Mouse (Mus musculus) heart, embryonic 11.5 days (tissue): ENCODE measurements at regions not wholly inside any gene's neighbourhood (a gene's known extent, or its start where the extent isn't known, plus 50 kb on each side); places are given as distances from the start of the nearest gene placed in this dataset.

ENCODE experiments used
- ATAC-seq: fragments of 200-750 bp; cut with Nextera tagmentation; replicated peaks from 2 replicates; pipeline ENCODE4 v1.8.0; 2017; ENCODE audit warnings: moderate library complexity; ENCODE audit not compliant: insufficient number of reproducible peaks, low FRiP score, low TSS enrichment
- H3K27ac ChIP-seq: fragments of 300-500 bp; sonication (generic); 2 replicates; pipeline ENCODE4 v1.5.1; 2014; ENCODE audit warnings: mild to moderate bottlenecking, low read depth, low read length
- H3K27me3 ChIP-seq: fragments of 300-500 bp; sonication (generic); 2 replicates; pipeline ENCODE4 v1.6.1; 2014; ENCODE audit warnings: mild to moderate bottlenecking, low read length, mixed read lengths; ENCODE audit not compliant: control insufficient read depth, insufficient read depth
- H3K36me3 ChIP-seq: fragments of 300-500 bp; sonication (generic); 2 replicates; pipeline ENCODE4 v1.6.1; 2014; ENCODE audit warnings: mild to moderate bottlenecking, low read length, moderate library complexity, mixed read lengths; ENCODE audit not compliant: control insufficient read depth, insufficient read depth
- H3K4me1 ChIP-seq: fragments of 300-500 bp; sonication (generic); 2 replicates; pipeline ENCODE4 v1.6.1; 2014; ENCODE audit warnings: low read length; ENCODE audit not compliant: control insufficient read depth, insufficient read depth
- H3K4me2 ChIP-seq: fragments of 300-500 bp; sonication (generic); 2 replicates; pipeline ENCODE4 v1.6.1; 2014; ENCODE audit warnings: mild to moderate bottlenecking, moderate library complexity
- H3K4me3 ChIP-seq: fragments of 300-500 bp; sonication (generic); 2 replicates; pipeline ENCODE4 v1.5.1; 2014; ENCODE audit warnings: low read depth, low read length
- H3K9ac ChIP-seq: fragments of 300-500 bp; sonication (generic); 2 replicates; pipeline ENCODE4 v1.6.1; 2014; ENCODE audit warnings: mild to moderate bottlenecking, low read depth, low read length, moderate library complexity
- H3K9me3 ChIP-seq: fragments of 300-500 bp; sonication (generic); replicated peaks from 2 replicates; pipeline ENCODE4 v1.6.1; 2016; ENCODE audit warnings: low read length; ENCODE audit not compliant: control insufficient read depth
- WGBS: fragments of 180-500 bp; shearing (Covaris S2); extraction: QIAGEN DNeasy Blood & Tissue Kit; methylation state at CpG from one replicate; pipeline ENCODE4 v1.1.7; 2014; ENCODE audit not compliant: insufficient replicate concordance; 5-methylcytosine and 5-hydroxymethylcytosine counted together

DNA sequence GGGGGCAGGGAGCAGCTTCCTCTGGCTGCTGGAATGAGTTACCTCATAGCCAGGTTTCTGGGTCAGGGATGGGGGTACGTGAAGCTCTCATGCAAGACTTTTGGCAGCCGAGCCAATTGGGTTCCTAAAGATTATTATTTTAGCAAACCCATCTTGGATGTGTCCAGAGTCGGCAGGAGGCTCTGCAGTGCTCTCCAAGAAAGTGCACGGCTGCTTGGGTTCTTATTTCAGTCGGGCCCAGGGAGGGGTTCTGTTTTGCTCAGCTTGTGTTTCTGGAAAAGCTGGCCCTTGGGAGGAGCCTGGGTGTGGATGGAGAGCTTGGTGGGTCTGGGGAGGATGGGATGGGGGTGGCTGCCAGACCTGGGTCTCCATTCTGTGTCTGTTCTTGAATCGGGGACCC is 70.8 kb downstream of the Gm26897 start:
- H3K27ac ChIP-seq: no peak overlapping the region
- H3K27me3 ChIP-seq: no peaks in the 10 kb centered on the region
- H3K4me1 ChIP-seq: no peaks in the 10 kb centered on the region
- no peak overlapping the region for H3K4me3 ChIP-seq
- no peak for ATAC-seq
- no peak overlapping the region for H3K4me2 ChIP-seq
- WGBS: 77% methylated on average over 6 of the region's 6 CpGs
- H3K36me3 ChIP-seq: no peaks in the 10 kb centered on the region
- no peak overlapping the region for H3K9ac ChIP-seq
- H3K9me3 ChIP-seq: no peaks in the 10 kb centered on the region

DNA sequence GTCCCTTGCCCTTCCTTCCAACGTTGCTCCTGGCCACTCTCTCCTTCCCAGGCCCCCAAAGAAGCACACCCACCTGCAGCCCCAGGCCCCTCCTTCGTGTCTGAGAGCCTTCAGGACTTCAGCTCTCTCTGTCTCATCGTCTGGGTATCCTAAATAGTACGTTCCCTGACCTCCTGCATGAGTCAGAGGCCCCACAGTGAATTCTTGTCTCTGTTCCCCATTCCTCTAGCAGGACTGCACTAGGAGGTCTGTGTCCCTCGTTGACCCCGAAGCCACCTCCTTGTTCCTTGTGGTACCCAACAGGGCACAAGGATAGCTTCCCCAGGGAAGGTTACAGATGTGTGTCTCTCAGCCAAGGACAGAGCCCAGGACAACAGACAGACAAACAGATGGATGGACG is 71.4 kb downstream of the Gm26897 start:
- ATAC-seq: no peak
- H3K9ac ChIP-seq: no peak overlapping the region
- H3K27me3 ChIP-seq: no peaks in the 10 kb centered on the region
- 57% methylated on average over 7 of the region's 7 CpGs for WGBS
- H3K4me3 ChIP-seq: no peak overlapping the region
- no peaks in the 10 kb centered on the region for H3K36me3 ChIP-seq
- H3K4me2 ChIP-seq: no peak overlapping the region
- no peaks in the 10 kb centered on the region for H3K9me3 ChIP-seq
- H3K4me1 ChIP-seq: peaks cover under 1% of the 10 kb centered on the region; the same call in 1 of the 2 replicates
- no peak overlapping the region for H3K27ac ChIP-seq

DNA sequence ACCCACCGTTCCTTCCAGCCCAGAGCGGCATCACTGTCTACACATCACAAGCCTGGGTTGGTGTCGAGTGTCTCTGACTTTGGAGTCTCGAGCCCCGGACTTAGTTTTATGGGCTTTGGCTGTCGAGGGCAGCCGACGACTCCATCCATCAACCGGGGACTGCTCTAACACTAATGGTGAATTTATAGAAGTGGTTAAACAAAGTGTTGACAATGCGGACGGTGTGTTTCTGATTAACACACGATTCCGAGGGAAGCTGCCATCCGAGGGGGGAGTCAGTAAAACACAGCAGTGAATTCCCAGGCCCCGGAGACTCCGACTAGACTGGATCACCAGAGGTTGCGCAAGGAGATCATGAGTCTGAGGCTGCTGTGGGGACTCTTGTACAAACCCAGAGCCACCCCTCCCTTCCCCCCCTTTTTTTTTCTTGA is 72.1 kb downstream of the Gm26897 start:
- Histone ChIP-seq H3K4me1 (peaks cover 3% of the 10 kb centered on the region; the same call in 1 of the 2 replicates), H3K27ac (no peak overlapping the region), H3K9me3 (no peaks in the 10 kb centered on the region), H3K27me3 (no peaks in the 10 kb centered on the region), H3K4me3 (no peak overlapping the region), H3K9ac (no peak overlapping the region), H3K36me3 (no peaks in the 10 kb centered on the region), H3K4me2 (no peak overlapping the region)
- ATAC-seq: no peak
- 28% methylated on average over 17 of the region's 17 CpGs for WGBS

DNA sequence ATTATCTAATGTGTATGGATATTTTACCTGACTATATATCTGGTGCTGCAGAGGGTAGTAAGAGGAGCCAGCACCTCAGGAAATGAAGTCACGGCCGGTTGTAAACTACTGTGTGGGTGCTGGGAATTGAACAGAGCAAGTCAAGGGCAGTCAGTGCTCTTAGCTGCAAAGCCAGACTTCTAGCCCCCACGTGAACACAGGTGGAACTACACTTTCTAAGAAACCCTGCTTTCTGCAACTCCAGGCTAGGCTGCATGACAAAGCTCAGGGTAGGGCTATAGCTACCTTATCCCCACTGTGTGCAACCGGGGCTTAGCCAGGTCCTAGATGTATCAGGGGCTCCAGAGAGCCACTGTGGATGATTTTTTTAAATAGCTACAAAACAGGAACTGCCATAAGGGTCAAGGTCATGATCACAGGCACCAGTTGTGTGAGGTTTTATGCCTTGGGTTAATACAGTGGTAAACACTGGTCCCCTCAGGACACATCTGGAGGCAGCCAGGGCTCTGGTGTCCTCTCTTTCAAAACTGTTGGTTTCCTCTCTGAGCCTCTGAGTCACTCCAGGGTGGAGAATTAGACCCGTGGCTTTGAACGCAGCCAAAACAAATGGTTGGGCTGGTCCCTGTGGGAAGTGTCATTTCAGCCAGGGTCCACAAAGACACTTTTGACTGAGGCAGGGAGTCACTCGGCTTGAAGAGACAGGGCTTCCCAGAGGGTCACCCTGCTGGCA is 76.5 kb downstream of the Gm26897 start:
- Histone ChIP-seq H3K4me3 (no peak overlapping the region), H3K36me3 (no peaks in the 10 kb centered on the region), H3K27me3 (peaks cover 2% of the 10 kb centered on the region; the same call in 1 of the 2 replicates), H3K4me2 (no peak overlapping the region), H3K4me1 (peaks cover 3% of the 10 kb centered on the region; the same call in 1 of the 2 replicates), H3K9me3 (no peaks in the 10 kb centered on the region), H3K9ac (no peak overlapping the region), H3K27ac (no peak overlapping the region)
- ATAC-seq: no peak
- WGBS: 27% methylated on average over 7 of the region's 7 CpGs

DNA sequence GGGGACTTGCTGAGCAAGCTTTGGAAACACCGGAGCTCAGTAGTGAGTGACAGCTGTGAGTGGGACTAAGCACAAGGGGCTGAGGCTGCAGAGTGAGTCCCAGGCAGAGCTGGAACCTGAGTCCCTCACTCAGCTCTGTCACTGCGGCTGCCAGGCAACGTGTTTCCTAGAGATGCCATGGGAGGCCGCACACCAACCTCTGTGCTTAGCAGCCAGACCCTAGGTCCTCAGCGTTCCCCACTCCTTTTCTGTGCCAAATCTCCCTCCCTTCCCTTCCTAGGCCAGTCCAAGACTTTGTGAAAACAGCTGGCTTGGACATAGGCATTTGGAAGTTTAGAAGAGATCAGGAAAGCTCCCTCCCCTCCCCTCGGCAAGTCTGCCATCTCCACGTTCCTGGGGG is 78.9 kb downstream of the Gm26897 start:
- H3K36me3 ChIP-seq: no peaks in the 10 kb centered on the region
- no peaks in the 10 kb centered on the region for H3K9me3 ChIP-seq
- no peak overlapping the region for H3K9ac ChIP-seq
- no peak overlapping the region for H3K4me2 ChIP-seq
- no peak overlapping the region for H3K4me3 ChIP-seq
- no peak for ATAC-seq
- peaks cover 3% of the 10 kb centered on the region; the same call in 1 of the 2 replicates for H3K4me1 ChIP-seq
- no peak overlapping the region for H3K27ac ChIP-seq
- peaks cover 2% of the 10 kb centered on the region; the same call in 1 of the 2 replicates for H3K27me3 ChIP-seq
- WGBS: 54% methylated on average over 7 of the region's 7 CpGs

DNA sequence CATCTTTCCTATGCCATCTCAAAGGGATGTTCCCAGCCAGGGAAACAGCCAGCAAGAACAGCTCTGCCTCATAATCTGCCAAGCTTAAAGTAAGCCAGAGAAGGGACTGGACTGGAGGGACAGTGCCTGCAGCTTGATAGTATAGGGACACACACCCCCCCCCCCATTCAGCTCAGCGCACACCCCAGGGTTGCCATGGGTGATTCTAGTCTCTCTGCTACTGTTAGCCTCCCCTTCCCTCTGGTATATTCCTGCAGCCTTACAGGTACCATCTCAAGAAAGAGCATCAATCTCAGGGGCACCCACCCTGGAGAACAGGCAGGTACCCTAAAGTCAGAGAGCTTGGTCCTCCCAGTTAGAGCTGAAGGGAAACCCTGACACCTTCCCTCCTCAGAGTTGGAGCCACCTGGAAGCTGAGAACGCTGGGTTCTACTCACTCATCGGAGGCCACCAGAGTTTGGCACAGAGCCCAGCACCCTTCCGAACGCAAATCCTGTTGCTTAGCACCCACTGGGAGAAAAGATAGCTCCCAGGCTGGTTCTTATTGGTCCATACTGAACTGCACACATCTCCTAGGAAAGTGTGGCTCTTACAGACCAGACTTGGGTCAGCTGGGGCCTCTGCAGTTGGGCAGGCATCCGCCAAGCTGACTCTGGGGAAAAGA is 79.5 kb downstream of the Gm26897 start:
- ATAC-seq: no peak
- H3K27ac ChIP-seq: no peak overlapping the region
- no peaks in the 10 kb centered on the region for H3K9me3 ChIP-seq
- WGBS: 67% methylated on average over 6 of the region's 6 CpGs
- peaks cover 3% of the 10 kb centered on the region; the same call in 1 of the 2 replicates for H3K4me1 ChIP-seq
- H3K4me3 ChIP-seq: no peak overlapping the region
- peaks cover 2% of the 10 kb centered on the region; the same call in 1 of the 2 replicates for H3K27me3 ChIP-seq
- H3K4me2 ChIP-seq: no peak overlapping the region
- H3K9ac ChIP-seq: no peak overlapping the region
- H3K36me3 ChIP-seq: no peaks in the 10 kb centered on the region

DNA sequence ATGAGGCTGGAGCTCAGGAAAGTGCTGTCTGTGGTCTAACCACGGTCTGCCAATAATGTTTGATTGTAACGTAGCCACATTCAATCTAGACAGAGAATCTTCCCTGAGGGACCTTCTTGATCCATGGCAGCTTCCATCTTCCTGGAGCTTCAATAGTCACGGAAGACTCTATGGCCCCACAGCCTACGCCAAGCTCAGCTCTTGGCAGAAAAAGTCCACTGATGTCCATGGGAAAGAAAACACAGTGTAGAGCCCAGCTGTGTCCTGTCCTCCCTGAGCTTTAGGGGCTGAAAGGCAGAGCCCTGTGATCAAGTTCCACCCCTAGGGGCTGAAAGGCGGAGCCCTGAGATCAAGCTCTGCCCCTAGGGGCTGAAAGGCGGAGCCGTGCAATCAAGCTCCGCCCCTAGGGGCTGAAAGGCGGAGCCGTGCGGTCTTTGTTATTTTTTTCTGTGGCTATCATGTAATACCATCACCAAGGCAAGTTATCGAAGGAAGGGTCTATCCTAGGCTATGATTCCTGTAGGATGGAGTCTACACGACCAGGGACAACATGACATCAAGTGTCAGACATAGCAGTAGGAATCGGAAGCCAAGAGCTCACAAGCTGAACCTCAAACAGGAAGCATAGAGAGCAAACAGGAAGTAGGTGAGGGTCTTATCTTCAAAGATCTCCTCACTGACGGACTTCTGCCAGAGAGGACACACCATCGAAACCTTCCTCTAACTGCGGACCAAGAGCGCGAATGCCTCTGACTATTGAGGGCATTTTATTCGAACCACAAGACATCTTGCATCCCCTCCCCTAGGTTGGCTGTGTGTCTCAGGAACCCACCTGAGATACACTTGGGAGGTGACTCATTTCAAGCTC is 81.4 kb downstream of the Gm26897 start:
- peaks cover 2% of the 10 kb centered on the region; the same call in 1 of the 2 replicates for H3K27me3 ChIP-seq
- H3K4me2 ChIP-seq: no peak overlapping the region
- H3K9me3 ChIP-seq: no peaks in the 10 kb centered on the region
- H3K36me3 ChIP-seq: no peaks in the 10 kb centered on the region
- H3K9ac ChIP-seq: no peak overlapping the region
- whole genome bisulfite sequencing: 77% methylated on average over 20 of the region's 20 CpGs
- no peak overlapping the region for H3K4me3 ChIP-seq
- ATAC-seq: no peak
- H3K4me1 ChIP-seq: peaks cover 2% of the 10 kb centered on the region; the same call in 1 of the 2 replicates
- H3K27ac ChIP-seq: no peak overlapping the region

DNA sequence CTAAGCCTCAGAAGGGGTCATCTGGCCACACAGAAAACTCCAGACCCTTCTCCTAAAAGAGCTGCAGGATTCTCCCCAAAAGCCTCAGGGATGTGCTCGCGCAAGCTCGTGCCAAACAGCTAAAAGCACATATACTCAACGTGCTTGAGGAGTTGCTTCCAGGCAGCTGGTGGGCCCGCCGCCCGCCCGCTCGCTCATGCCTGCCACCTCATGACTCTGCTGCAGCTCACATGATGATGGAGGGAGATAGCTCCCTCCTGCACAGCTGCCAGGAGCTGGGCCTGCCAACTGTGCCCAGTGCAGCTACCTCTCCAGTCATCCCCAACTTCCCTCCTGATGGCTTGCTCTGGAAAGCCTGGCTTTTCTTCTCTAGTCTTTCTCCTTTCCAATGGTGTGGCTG is 87.2 kb downstream of the Gm26897 start:
- Histone ChIP-seq H3K9me3 (no peaks in the 10 kb centered on the region), H3K36me3 (no peaks in the 10 kb centered on the region), H3K4me3 (no peak overlapping the region), H3K27me3 (peaks cover 6% of the 10 kb centered on the region; the same call in 1 of the 2 replicates), H3K4me2 (no peak overlapping the region), H3K27ac (no peak overlapping the region), H3K4me1 (no peaks in the 10 kb centered on the region; the same call in 1 of the 2 replicates), H3K9ac (no peak overlapping the region)
- ATAC-seq: no peak
- WGBS: 93% methylated on average over 9 of the region's 9 CpGs
